Mouse (Mus musculus) olfactory bulb, adult 2 months (tissue): ENCODE results near the gene Slc36a3.

Experiments
- CTCF ChIP-seq: fragments of 200-500 bp; IDR thresholded peaks from 2 replicates; pipeline ENCODE4 v1.5.1; 2012; ENCODE audit warnings: low read depth, mild to moderate bottlenecking, low read length, moderate library complexity; ENCODE audit not compliant: insufficient read depth
- POLR2A ChIP-seq: fragments of 200-500 bp; IDR thresholded peaks from 2 replicates; pipeline ENCODE4 v1.6.1; 2012; ENCODE audit warnings: mild to moderate bottlenecking, low read depth, low read length, moderate library complexity; ENCODE audit not compliant: insufficient read depth

- TF ChIP-seq POLR2A, result no peak
- TF ChIP-seq CTCF, result no peak
These were observed 41.8 kb downstream of the Slc36a3 start for GRCm38 (mm10) chr11:55109521-55110300.
